Mouse (Mus musculus) G1E (cell line): ENCODE data around the gene Olfr1012. TPM values are rescaled to one million over a fixed set of nuclear protein-coding genes. Genes with fewer than 3 reads are reported as not detected.
"Not testable (repeated sequence)": the region's sequence is repeated elsewhere in the genome, so short reads cannot be mapped to it uniquely, and the experiment has no call there.

ENCODE experiments used
- ATAC-seq: 2 replicates; pipeline ENCODE4 v1.8.0; 2016; ENCODE audit warnings: mild to moderate bottlenecking; ENCODE audit not compliant: insufficient number of reproducible peaks, poor library complexity, low FRiP score, severe bottlenecking; ENCODE audit errors: extremely low read depth
- DNase-seq: peaks from one replicate; pipeline ENCODE4 v3.0.0; 2012; ENCODE audit warnings: low spot score
- H3K27me3 ChIP-seq: 2 replicates; pipeline ENCODE4 v1.6.1; 2012; ENCODE audit warnings: mild to moderate bottlenecking, low read length, inconsistent platforms; ENCODE audit not compliant: insufficient read depth
- H3K36me3 ChIP-seq: replicated peaks from 2 replicates; pipeline ENCODE3; 2012; ENCODE audit warnings: mild to moderate bottlenecking, inconsistent platforms
- H3K4me1 ChIP-seq: 2 replicates; pipeline ENCODE4 v1.6.1; 2012; ENCODE audit warnings: low read depth, low read length, inconsistent platforms, mixed read lengths; ENCODE audit not compliant: insufficient read depth
- H3K4me3 ChIP-seq: 2 replicates; pipeline ENCODE4 v1.5.1; 2012; ENCODE audit warnings: low read depth, mild to moderate bottlenecking, inconsistent platforms, low read length, moderate library complexity, mixed read lengths
- H3K9me3 ChIP-seq: replicated peaks from 2 replicates; pipeline ENCODE4 v1.6.1; 2012; ENCODE audit warnings: inconsistent platforms
- CTCF ChIP-seq: IDR thresholded peaks from 2 replicates; pipeline ENCODE4 v1.5.1; 2012; ENCODE audit warnings: low read depth, low read length, inconsistent platforms, mixed read lengths
- GATA1 ChIP-seq: IDR thresholded peaks from 2 replicates; pipeline ENCODE4 v1.6.1; 2012; ENCODE audit warnings: borderline replicate concordance, low read length, inconsistent platforms, mixed read lengths
- GATA2 ChIP-seq: IDR thresholded peaks from 2 replicates; pipeline ENCODE4 v1.6.1; 2012; ENCODE audit warnings: low read depth, low read length, inconsistent platforms, borderline replicate concordance
- POLR2AphosphoS5 ChIP-seq: IDR thresholded peaks from 2 replicates; pipeline ENCODE4 v1.6.1; 2012; ENCODE audit warnings: low read depth, low read length, inconsistent platforms; ENCODE audit not compliant: insufficient replicate concordance
- TAL1 ChIP-seq: conservative IDR thresholded peaks from 2 replicates; pipeline ENCODE4 v1.6.1; 2012; ENCODE audit warnings: low read depth, low read length, inconsistent platforms, mixed read lengths
- polyA plus RNA-seq: library from polyadenylated mRNA; stranded (reverse); fragments of >175 nt; gene quantifications from 2 replicates; pipeline ENCODE4 v1.2.3, GENCODE M21; 2012
- total RNA-seq, 2 experiments: library from RNA; stranded (forward) in 1 of 2; stranded (reverse) in 1 of 2; fragments of 200-1000 nt in 1 of 2; fragments of >200 nt in 1 of 2; fragmentation: Nextera tagmentation in 1 of 2; gene quantifications; 2 replicates each; pipeline ENCODE4 v1.2.3; 2014 to 2017

Olfr1012 gene
- total and polyA plus RNA-seq, 3 experiments: 0.16 TPM; not detected in 2

GRCm38 (mm10) chr2:85766798-85767197 is 4.2 kb upstream of the Olfr1012 start, which contains the start of gene Olfr1013:
Gene Olfr1013, plus strand, starts transcription at chr2:85767098.
- TF ChIP-seq GATA2 (no peak), CTCF (no peak), GATA1 (no peak), TAL1 (no peak), POLR2AphosphoS5 (no peak)
- H3K36me3 ChIP-seq: no peaks in the 10 kb centered on the region
- H3K9me3 ChIP-seq: 0 out of 2 replicates have a peak, but pooled peaks cover 2% of the 10 kb centered on the region
- no peaks in the 10 kb centered on the region for H3K4me1 ChIP-seq
- DNase-seq (no peak), ATAC-seq (no peak)
- H3K4me3 ChIP-seq: no peak within 1 kb of the TSS
- no peaks in the 10 kb centered on the region for H3K27me3 ChIP-seq

- Histone ChIP-seq H3K4me1 (no peaks in the 10 kb centered on the region), H3K9me3 (peaks cover 4% of the 10 kb centered on the region; the same call in 1 of the 2 replicates), H3K4me3 (no peak overlapping the region), H3K36me3 (no peaks in the 10 kb centered on the region), H3K27me3 (no peaks in the 10 kb centered on the region)
- TF ChIP-seq CTCF (no peak), GATA1 (no peak), GATA2 (no peak), POLR2AphosphoS5 (no peak), TAL1 (no peak)
- ATAC-seq (no peak), DNase-seq (no peak)
These were observed 8.7 kb downstream of the Olfr1012 start for GRCm38 (mm10) chr2:85753822-85754221.

GRCm38 (mm10) chr2:85725793-85726192 is 36.8 kb downstream of the Olfr1012 start:
- Histone ChIP-seq H3K4me1 (no peaks in the 10 kb centered on the region), H3K36me3 (no peaks in the 10 kb centered on the region), H3K9me3 (no peaks in the 10 kb centered on the region), H3K27me3 (no peaks in the 10 kb centered on the region), H3K4me3 (no peak overlapping the region)
- TF ChIP-seq CTCF: 0 out of 2 replicates have a peak, but pooled peaks have one; percentile 16
- TF ChIP-seq GATA2: no peak
- TF ChIP-seq POLR2AphosphoS5: no peak
- no peak for TF ChIP-seq GATA1
- no peak for TF ChIP-seq TAL1
- DNase-seq: no peak
- no peak for ATAC-seq

- Histone ChIP-seq H3K36me3 (no peaks in the 10 kb centered on the region), H3K27me3 (no peaks in the 10 kb centered on the region), H3K9me3 (no peaks in the 10 kb centered on the region), H3K4me3 (no peak within 1 kb of the TSS), H3K4me1 (no peaks in the 10 kb centered on the region)
- TF ChIP-seq TAL1: no peak
- no peak for TF ChIP-seq GATA2
- TF ChIP-seq GATA1: no peak
- TF ChIP-seq CTCF: no peak
- no peak for TF ChIP-seq POLR2AphosphoS5
- no peak for ATAC-seq
- DNase-seq: no peak
These were observed 47.4 kb downstream of the Olfr1012 start, which contains the start of gene Olfr1009 for GRCm38 (mm10) chr2:85715119-85715518. Gene Olfr1009, plus strand, starts transcription at chr2:85715419.

- no peaks in the 10 kb centered on the region for H3K4me1 ChIP-seq
- no peak for ATAC-seq
- no peak overlapping the region for H3K4me3 ChIP-seq
- no peak for DNase-seq
- H3K27me3 ChIP-seq: no peaks in the 10 kb centered on the region
- TF ChIP-seq GATA2: no peak
- TF ChIP-seq TAL1: no peak
- no peak for TF ChIP-seq GATA1
- no peak for TF ChIP-seq POLR2AphosphoS5
- TF ChIP-seq CTCF: no peak
- peaks cover 7% of the 10 kb centered on the region; the same call in 1 of the 2 replicates for H3K9me3 ChIP-seq
- H3K36me3 ChIP-seq: no peaks in the 10 kb centered on the region
These were observed 51.4 kb downstream of the Olfr1012 start for GRCm38 (mm10) chr2:85711159-85711558.

GRCm38 (mm10) chr2:85710680-85711079 is 51.9 kb downstream of the Olfr1012 start:
- H3K4me1 ChIP-seq, DNase-seq, H3K4me3 ChIP-seq, H3K9me3 ChIP-seq, H3K27me3 ChIP-seq, ATAC-seq, H3K36me3 ChIP-seq: not testable (repeated sequence)

Other genes with a start within 250 kb of the Olfr1012 start
Only the 20 nearest of the 26 such genes appear.
- gene Olfr996, start 183.6 kb downstream of the Olfr1012 start, total RNA-seq (2014; fragmentation: Nextera tagmentation): not detected in 2 replicates
- not detected in 2 replicates for gene Olfr996, start 183.6 kb downstream of the Olfr1012 start, total RNA-seq (2017)
- gene Olfr996, start 183.6 kb downstream of the Olfr1012 start, polyA plus RNA-seq: not detected in 2 replicates
- gene Olfr998, start 173.8 kb downstream of the Olfr1012 start, total RNA-seq (2014; fragmentation: Nextera tagmentation): not detected in 2 replicates
- gene Olfr998, start 173.8 kb downstream of the Olfr1012 start, total RNA-seq (2017): not detected in 2 replicates
- gene Olfr998, start 173.8 kb downstream of the Olfr1012 start, polyA plus RNA-seq: not detected in 2 replicates
- not detected in 2 replicates for gene Olfr1000, start 150.9 kb downstream of the Olfr1012 start, total RNA-seq (2014; fragmentation: Nextera tagmentation)
- 0.12 and 0.22 TPM in 2 replicates for gene Olfr1000, start 150.9 kb downstream of the Olfr1012 start, total RNA-seq (2017)
- not detected in 2 replicates for gene Olfr1000, start 150.9 kb downstream of the Olfr1012 start, polyA plus RNA-seq
- gene Olfr1002, start 112.1 kb downstream of the Olfr1012 start, total RNA-seq (2014; fragmentation: Nextera tagmentation): not detected in 2 replicates
- 0.12 TPM in 1 of 2 replicates, not detected in the other for gene Olfr1002, start 112.1 kb downstream of the Olfr1012 start, total RNA-seq (2017)
- gene Olfr1002, start 112.1 kb downstream of the Olfr1012 start, polyA plus RNA-seq: not detected in 2 replicates
- not detected in 2 replicates for gene Olfr154, start 98.3 kb downstream of the Olfr1012 start, total RNA-seq (2014; fragmentation: Nextera tagmentation)
- 0.11 and 0.29 TPM in 2 replicates for gene Olfr154, start 98.3 kb downstream of the Olfr1012 start, total RNA-seq (2017)
- not detected in 2 replicates for gene Olfr154, start 98.3 kb downstream of the Olfr1012 start, polyA plus RNA-seq
- gene Olfr1006, start 84.0 kb downstream of the Olfr1012 start, total RNA-seq (2014; fragmentation: Nextera tagmentation): not detected in 2 replicates
- not detected in 2 replicates for gene Olfr1006, start 84.0 kb downstream of the Olfr1012 start, total RNA-seq (2017)
- not detected in 2 replicates for gene Olfr1006, start 84.0 kb downstream of the Olfr1012 start, polyA plus RNA-seq
- not detected in 2 replicates for gene Olfr1008, start 73.3 kb downstream of the Olfr1012 start, total RNA-seq (2014; fragmentation: Nextera tagmentation)
- gene Olfr1008, start 73.3 kb downstream of the Olfr1012 start, total RNA-seq (2017): 0.11 and 0.12 TPM in 2 replicates
- not detected in 2 replicates for gene Olfr1008, start 73.3 kb downstream of the Olfr1012 start, polyA plus RNA-seq
- gene Olfr1009, start 47.3 kb downstream of the Olfr1012 start, total RNA-seq (2014; fragmentation: Nextera tagmentation): not detected in 2 replicates
- gene Olfr1009, start 47.3 kb downstream of the Olfr1012 start, total RNA-seq (2017): 0.05 and 0.12 TPM in 2 replicates
- not detected in 2 replicates for gene Olfr1009, start 47.3 kb downstream of the Olfr1012 start, polyA plus RNA-seq
- not detected in 2 replicates for gene Olfr1013, start 4.3 kb upstream of the Olfr1012 start, total RNA-seq (2014; fragmentation: Nextera tagmentation)
- 0.06 TPM in 1 of 2 replicates, not detected in the other for gene Olfr1013, start 4.3 kb upstream of the Olfr1012 start, total RNA-seq (2017)
- not detected in 2 replicates for gene Olfr1013, start 4.3 kb upstream of the Olfr1012 start, polyA plus RNA-seq
- not detected in 2 replicates for gene Olfr1014, start 9.9 kb upstream of the Olfr1012 start, total RNA-seq (2014; fragmentation: Nextera tagmentation)
- gene Olfr1014, start 9.9 kb upstream of the Olfr1012 start, total RNA-seq (2017): 0.27 TPM in 1 of 2 replicates, not detected in the other
- gene Olfr1014, start 9.9 kb upstream of the Olfr1012 start, polyA plus RNA-seq: not detected in 2 replicates
- not detected in 2 replicates for gene Olfr1015, start 19.3 kb upstream of the Olfr1012 start, total RNA-seq (2014; fragmentation: Nextera tagmentation)
- not detected in 2 replicates for gene Olfr1015, start 19.3 kb upstream of the Olfr1012 start, total RNA-seq (2017)
- not detected in 2 replicates for gene Olfr1015, start 19.3 kb upstream of the Olfr1012 start, polyA plus RNA-seq
- gene Olfr1016, start 39.8 kb upstream of the Olfr1012 start, total RNA-seq (2014; fragmentation: Nextera tagmentation): not detected in 2 replicates
- 0.11 TPM in 1 of 2 replicates, not detected in the other for gene Olfr1016, start 39.8 kb upstream of the Olfr1012 start, total RNA-seq (2017)
- gene Olfr1016, start 39.8 kb upstream of the Olfr1012 start, polyA plus RNA-seq: not detected in 2 replicates
- not detected in 2 replicates for gene Olfr1018, start 55.7 kb upstream of the Olfr1012 start, total RNA-seq (2014; fragmentation: Nextera tagmentation)
- gene Olfr1018, start 55.7 kb upstream of the Olfr1012 start, total RNA-seq (2017): 0.17 TPM in 1 of 2 replicates, not detected in the other
- not detected in 2 replicates for gene Olfr1018, start 55.7 kb upstream of the Olfr1012 start, polyA plus RNA-seq
- gene Olfr1019, start 82.7 kb upstream of the Olfr1012 start, total RNA-seq (2014; fragmentation: Nextera tagmentation): not detected in 2 replicates
- gene Olfr1019, start 82.7 kb upstream of the Olfr1012 start, total RNA-seq (2017): not detected in 2 replicates
- gene Olfr1019, start 82.7 kb upstream of the Olfr1012 start, polyA plus RNA-seq: not detected in 2 replicates
- gene Olfr1020, start 84.3 kb upstream of the Olfr1012 start, total RNA-seq (2014; fragmentation: Nextera tagmentation): not detected in 2 replicates
- gene Olfr1020, start 84.3 kb upstream of the Olfr1012 start, total RNA-seq (2017): 0.17 TPM in 1 of 2 replicates, not detected in the other
- gene Olfr1020, start 84.3 kb upstream of the Olfr1012 start, polyA plus RNA-seq: not detected in 2 replicates
- gene Olfr1022, start 105.8 kb upstream of the Olfr1012 start, total RNA-seq (2014; fragmentation: Nextera tagmentation): not detected in 2 replicates
- gene Olfr1022, start 105.8 kb upstream of the Olfr1012 start, total RNA-seq (2017): 0.17 and 0.33 TPM in 2 replicates
- gene Olfr1022, start 105.8 kb upstream of the Olfr1012 start, polyA plus RNA-seq: not detected in 2 replicates
- gene Olfr1023, start 122.9 kb upstream of the Olfr1012 start, total RNA-seq (2014; fragmentation: Nextera tagmentation): not detected in 2 replicates
- 0.05 and 0.06 TPM in 2 replicates for gene Olfr1023, start 122.9 kb upstream of the Olfr1012 start, total RNA-seq (2017)
- gene Olfr1023, start 122.9 kb upstream of the Olfr1012 start, polyA plus RNA-seq: not detected in 2 replicates
- not detected in 2 replicates for gene Olfr1024, start 142.3 kb upstream of the Olfr1012 start, total RNA-seq (2014; fragmentation: Nextera tagmentation)
- gene Olfr1024, start 142.3 kb upstream of the Olfr1012 start, total RNA-seq (2017): 0.11 and 0.17 TPM in 2 replicates
- not detected in 2 replicates for gene Olfr1024, start 142.3 kb upstream of the Olfr1012 start, polyA plus RNA-seq
- not detected in 2 replicates for gene Olfr1025-ps1, start 152.4 kb upstream of the Olfr1012 start, total RNA-seq (2014; fragmentation: Nextera tagmentation)
- 0.05 TPM in 1 of 2 replicates, not detected in the other for gene Olfr1025-ps1, start 152.4 kb upstream of the Olfr1012 start, total RNA-seq (2017)
- gene Olfr1025-ps1, start 152.4 kb upstream of the Olfr1012 start, polyA plus RNA-seq: not detected in 2 replicates
- not detected in 2 replicates for gene Olfr1026, start 158.8 kb upstream of the Olfr1012 start, total RNA-seq (2014; fragmentation: Nextera tagmentation)
- 0.16 TPM in 1 of 2 replicates, not detected in the other for gene Olfr1026, start 158.8 kb upstream of the Olfr1012 start, total RNA-seq (2017)
- gene Olfr1026, start 158.8 kb upstream of the Olfr1012 start, polyA plus RNA-seq: not detected in 2 replicates